Mouse (Mus musculus): Measurements from ENCODE around the gene Cd300lf.

The Cd300lf gene

DNA sequence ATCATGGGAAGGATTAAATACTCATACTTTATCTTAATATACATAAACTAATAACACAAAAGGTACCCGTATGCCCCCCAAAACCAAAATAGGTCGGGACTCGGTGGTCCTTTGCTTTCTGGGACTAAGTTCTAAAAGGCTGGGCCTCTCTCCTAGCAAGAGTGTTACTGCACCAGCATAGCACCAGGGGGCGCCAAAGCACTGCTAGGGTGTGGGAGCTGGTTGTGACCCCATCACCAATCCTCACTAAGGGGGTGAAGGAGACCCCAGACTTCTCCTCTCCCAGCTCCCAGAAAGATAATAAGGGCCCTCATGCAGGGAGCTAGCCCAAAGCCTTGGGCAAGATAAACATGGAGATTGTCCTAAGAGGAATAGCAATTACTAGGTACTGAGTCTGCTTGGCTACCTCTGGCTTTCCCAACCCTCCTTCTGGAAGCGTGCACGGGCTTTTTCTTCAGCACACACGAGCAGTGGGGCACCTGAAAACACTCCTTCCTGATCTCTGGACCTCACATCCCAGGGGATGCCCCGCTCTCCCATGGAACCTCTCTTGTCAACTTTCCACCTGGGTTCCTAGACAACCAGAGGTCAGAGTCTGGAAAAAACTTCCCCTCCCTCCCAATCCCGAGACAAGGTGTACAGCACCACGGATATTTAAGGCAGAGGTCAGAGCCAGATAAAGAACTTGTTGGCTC lies 27.2 kb upstream of the Cd300lf start:
- DNase-seq (ENCODE audit: low spot score in 2 of 2): peak; percentile 60 to 83

DNA sequence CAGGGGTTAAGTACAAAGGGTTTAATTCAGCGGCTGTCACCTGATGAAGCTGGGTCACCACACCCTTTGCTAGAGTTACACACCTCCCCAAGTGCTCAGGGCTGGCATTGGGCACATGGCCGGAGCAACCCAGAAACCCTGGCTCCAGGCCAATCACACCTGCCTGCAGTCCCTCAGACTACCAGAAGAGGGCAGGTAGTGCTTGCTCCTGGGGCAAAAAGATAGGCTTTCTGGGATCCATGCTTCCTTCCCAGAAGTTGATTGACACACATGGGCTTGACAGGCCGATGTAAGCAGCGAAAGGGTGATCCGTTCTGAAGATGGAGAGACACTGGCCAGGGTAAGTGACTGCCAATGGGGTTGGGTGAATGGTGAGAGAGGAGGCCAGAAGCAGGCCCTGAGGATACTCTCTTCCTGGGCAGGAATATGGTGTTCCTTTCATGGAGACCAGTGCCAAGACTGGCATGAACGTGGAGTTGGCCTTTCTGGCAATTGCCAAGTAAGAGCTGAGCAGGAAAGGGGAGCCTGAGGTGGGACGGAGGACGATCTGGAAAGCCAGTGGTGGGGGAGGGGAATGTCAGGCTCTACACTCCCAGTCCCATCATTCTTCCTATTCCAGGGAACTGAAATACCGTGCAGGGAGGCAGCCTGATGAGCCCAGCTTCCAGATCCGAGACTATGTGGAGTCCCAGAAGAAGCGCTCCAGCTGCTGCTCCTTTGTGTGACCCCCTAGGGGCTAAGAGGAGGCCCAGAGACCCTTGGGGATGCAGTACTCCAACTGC lies 26.4 kb upstream of the Cd300lf start:
- peak; percentile 64 to 74 for DNase-seq (ENCODE audit: low spot score in 2 of 2)

DNA sequence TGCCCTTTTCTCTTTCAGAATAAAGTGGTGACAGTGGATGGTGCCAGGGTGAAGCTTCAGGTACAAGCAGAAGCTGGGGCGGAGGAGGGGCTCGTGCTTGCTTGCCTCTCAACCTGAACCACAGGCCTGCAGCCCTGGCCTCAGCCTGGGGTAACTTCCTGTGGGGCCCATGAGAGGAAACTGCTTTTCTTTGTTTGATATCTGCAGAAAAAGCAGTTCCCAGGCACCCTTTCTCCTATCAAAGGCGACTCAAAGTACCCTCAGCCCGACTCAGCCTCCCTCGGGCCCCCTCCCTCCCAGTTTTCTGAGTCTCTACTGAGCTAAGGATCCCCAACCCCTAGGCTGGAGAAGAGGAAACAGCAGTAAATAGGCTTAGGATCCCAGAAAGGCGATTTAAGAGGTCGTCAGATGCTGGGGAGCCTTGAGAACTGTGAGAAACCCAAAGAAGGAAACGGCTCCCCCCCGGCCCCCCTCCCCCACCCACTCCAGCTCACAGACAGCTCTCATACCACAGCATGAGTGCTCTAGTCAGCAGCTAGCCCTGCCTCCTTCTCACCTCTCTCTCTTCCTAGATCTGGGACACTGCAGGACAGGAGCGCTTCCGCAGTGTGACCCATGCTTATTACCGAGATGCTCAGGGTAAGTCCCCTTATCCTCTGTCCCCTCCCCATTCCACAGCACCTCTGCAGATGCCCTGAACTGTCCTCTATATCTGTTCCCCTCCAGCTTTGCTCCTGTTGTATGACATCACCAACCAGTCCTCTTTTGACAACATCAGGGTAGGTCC lies 24.3 kb upstream of the Cd300lf start:
- DNase-seq (ENCODE audit: low spot score in 2 of 2): peak; percentile 36 to 49

GRCm38 (mm10) chr11:115155053-115155634 lies 21.4 kb upstream of the Cd300lf start:
- DNase-seq (ENCODE audit: low spot score in 2 of 2): no peak

DNA sequence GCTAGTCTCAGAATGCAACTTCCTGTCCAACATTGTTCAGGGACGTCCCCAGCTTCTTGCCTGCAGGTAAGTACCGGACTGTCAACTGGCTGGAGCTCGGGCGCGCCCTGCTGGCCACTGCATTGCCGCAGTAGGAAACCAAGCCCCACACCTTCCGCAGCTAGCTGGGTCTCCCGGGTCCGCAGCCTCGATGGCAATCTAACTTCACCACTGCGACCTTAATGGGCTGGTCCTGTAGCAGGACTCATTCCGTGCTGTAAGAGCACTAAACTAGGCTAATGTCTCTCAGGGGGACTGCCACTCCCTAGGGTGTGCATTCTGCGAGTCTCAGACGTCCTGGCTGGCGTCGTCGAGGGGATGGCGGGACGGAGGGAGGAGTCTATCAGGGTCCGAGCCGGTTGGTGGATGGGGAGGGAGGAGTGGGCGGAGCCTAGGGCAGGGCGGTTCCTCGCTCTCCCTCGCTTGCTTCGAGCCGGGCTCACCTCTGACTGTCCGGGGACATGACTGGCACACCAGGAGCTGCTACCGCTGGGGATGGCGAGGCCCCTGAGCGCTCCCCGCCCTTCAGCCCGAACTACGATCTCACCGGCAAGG lies 20.0 kb upstream of the Cd300lf start:
- peak; percentile 71 to 76 for DNase-seq (ENCODE audit: low spot score in 2 of 2)

DNA sequence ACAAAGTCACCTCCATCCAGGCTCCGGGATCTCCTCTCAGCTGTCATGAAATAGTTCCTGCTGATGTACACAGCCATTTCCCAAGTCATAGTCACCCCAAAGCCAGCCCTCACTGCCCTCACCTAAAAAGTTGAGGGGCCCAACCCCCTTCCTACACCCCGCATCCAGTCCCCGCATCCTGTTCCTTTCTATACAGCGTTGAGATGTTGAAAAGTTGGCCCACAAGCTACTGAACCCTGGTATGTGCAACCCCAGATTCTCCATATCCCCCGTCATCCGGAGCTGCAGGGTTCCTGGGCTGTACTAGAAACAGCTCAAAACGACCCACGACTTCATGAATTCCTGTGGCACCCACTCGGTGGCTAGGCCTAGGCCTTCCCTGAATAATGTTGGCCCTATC lies 19.3 kb upstream of the Cd300lf start:
- DNase-seq (ENCODE audit: low spot score in 2 of 2): no peak

GRCm38 (mm10) chr11:115151755-115152429 lies 18.1 kb upstream of the Cd300lf start:
- DNase-seq (ENCODE audit: low spot score in 2 of 2): no peak

GRCm38 (mm10) chr11:115150741-115151254 lies 17.0 kb upstream of the Cd300lf start:
- DNase-seq (ENCODE audit: low spot score in 2 of 2): no peak

DNA sequence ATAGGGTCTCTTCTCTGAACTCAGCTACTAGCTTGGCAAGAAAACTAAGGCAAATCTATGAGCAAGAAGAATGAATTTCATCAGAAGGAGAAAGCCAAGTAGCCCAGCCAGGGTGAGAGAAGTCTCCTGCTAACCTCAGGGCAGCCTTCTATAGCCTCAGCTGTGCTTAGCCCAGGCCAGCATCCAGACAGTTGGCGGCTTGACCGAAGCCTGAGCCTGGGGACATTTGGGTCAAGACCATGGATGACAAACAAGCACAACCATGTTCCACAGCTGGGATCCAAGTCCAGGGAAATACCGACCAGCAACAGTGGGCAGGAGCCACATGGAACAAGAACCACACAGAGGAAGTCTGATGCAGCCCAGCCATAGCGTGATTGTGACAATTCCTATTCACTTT lies 14.0 kb upstream of the Cd300lf start:
- DNase-seq (ENCODE audit: low spot score in 2 of 2): no peak

- DNase-seq (ENCODE audit: low spot score in 2 of 2): no peak
Measured at GRCm38 (mm10) chr11:115141970-115142369, 8.2 kb upstream of the Cd300lf start.

- DNase-seq (ENCODE audit: low spot score in 2 of 2): no peak
Measured at GRCm38 (mm10) chr11:115138597-115139262, 4.9 kb upstream of the Cd300lf start.

- no peak for DNase-seq (ENCODE audit: low spot score in 2 of 2)
Measured at GRCm38 (mm10) chr11:115131768-115132381, 1.9 kb downstream of the Cd300lf start.

DNA sequence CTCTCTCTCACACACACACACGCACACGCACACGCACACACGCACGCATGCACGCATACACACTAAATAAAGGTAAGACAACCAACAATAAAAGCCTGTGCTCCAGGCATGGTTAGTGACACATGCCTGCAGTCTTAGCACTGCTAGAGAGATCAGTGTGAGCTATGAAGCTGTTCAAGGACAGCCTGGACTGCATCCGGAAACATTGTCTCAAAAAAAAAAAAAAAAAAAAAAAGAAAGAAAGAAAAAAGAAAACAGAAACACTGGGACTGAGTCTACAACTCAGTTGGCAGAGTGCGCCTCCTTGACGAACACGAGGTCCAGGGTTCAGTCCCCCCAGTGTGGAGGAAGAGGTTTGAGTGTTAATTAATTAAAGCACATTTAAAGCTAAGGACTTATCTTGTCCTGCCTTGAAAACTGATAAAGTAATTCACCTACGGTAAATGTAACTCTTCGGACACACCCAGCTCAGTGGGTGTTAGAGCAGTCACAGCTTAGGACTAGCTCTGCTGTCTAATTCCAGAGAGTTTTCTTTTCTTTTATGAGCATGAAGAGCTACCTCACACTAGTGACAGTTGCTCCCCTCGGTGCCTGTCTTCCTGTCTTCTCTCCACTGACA lies 4.2 kb downstream of the Cd300lf start:
- no peak for DNase-seq (ENCODE audit: low spot score in 2 of 2)

DNA sequence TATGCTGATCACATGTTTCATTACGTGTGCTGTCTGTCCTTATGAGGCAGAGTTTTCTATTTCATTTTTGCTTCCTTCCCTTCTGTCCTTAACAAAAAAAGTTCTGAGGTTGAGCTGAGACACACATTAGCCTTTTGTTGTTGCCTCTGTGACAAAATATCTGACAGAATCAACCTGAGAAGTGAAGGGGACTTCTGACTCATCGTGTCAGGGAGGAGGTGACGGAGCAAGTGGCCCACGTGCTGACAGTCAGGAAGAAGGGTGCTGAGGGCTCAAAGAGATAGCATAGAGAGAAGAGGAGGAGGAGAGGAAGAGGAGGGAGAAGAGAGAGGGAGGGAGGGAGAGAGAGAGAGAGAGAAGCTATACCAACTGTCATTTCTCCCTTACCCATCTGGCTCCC lies 5.3 kb downstream of the Cd300lf start:
- no peak for DNase-seq (ENCODE audit: low spot score in 2 of 2)

DNA sequence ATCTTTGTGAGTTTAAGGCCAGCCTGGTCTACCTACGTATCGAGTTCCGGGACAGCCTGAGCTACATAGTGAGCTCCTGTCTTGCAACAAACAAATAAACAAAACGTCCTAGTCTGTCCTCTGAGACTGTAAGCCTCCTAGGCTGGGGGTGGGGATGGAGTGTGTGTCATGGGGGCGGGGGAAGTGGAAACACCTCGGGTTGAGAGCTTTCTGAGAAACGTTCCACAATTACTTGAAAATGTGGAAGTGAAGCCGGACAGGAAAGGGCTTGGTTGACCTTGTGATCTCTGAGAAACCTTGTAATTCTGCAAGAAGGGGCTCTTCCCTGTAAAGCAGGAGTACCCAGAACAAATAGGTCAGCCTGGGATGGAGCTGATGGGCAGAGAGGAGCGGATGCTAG lies 14.4 kb downstream of the Cd300lf start:
- no peak for DNase-seq (ENCODE audit: low spot score in 2 of 2)

DNA sequence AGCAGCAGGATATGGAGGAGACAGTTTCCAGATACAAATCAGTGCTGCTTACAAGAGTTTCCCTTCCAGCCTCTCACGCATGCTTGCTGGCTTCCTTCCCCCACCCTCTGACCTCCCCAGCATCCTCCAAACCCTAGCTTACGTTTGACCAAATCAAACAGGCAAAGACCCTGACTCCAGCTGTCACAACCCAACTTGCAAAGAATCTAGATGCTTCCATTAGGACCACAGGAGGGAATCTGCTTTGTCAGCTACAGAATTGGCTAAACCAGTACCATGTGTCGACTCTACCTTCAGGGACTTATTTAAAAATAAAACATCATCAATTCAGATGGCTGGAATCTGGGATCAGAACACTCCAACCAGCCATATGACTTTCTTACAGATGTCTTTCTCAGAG lies 21.6 kb downstream of the Cd300lf start:
- no peak for DNase-seq (ENCODE audit: low spot score in 2 of 2)

GRCm38 (mm10) chr11:115110271-115110670 lies 23.5 kb downstream of the Cd300lf start:
- DNase-seq (ENCODE audit: low spot score in 2 of 2): no peak

DNA sequence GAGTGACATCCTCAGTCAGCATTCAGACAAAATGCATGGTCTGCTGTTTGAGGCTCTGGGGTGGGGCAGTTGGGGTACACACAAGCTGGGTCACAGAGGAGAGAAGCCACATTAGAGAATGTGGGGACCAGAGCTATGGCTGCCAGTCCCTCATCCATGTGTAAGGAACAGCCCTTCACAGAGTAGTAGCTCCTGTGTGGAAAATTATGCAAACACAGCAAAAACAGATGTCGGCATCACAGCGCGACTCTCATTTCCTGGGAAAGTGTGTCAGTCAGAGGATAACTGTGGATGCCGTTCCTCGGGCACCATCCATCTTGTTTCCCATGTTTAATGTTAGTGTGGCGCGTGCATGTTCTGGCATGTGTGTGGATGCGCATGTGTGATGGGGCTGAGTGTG lies 25.6 kb downstream of the Cd300lf start:
- DNase-seq (ENCODE audit: low spot score in 2 of 2): no peak

- no peak for DNase-seq (ENCODE audit: low spot score in 2 of 2)
Measured at GRCm38 (mm10) chr11:115107403-115107916, 26.3 kb downstream of the Cd300lf start.

All from spleen, postnatal 14 days (tissue).